Mouse (Mus musculus): ENCODE measurements around the gene Gpr37l1. TPM values are rescaled to one million over a fixed set of nuclear protein-coding genes. Genes with fewer than 3 reads are reported as not detected.

Gene Gpr37l1
- not detected in 2 replicates for polyA plus RNA-seq (2016; fragmentation: Nextera tagmentation; extraction: Ambion mirVana)

- no peaks in the 10 kb centered on the region for H3K36me3 ChIP-seq (replicated peaks)
- H3K4me3 ChIP-seq, result no peak within 1 kb of the TSS
- H3K4me1 ChIP-seq, result peaks cover 4% of the 10 kb centered on the region; the same call in 1 of the 2 replicates
- no peaks in the 10 kb centered on the region for H3K9me3 ChIP-seq
- no peak within 1 kb of the TSS for H3K27ac ChIP-seq (replicated peaks)
- WGBS, result 64% methylated on average over 11 of the region's 11 CpGs
- no peak for DNase-seq (ENCODE audit: low spot score)
- no peaks in the 10 kb centered on the region; the same call in 1 of the 2 replicates for H3K27me3 ChIP-seq (replicated peaks; ENCODE audit: low read depth, poor library complexity, severe bottlenecking)
Observed at GRCm38 (mm10) chr1:135167435-135167834, at the start of gene Gpr37l1. Gene Gpr37l1, minus strand, starts transcription at chr1:135167681.

GRCm38 (mm10) chr1:135213772-135214640 is 46.5 kb upstream of the Gpr37l1 start:
- 89% methylated on average over 9 of the region's 9 CpGs for WGBS
- no peaks in the 10 kb centered on the region for H3K27me3 ChIP-seq (replicated peaks; ENCODE audit: low read depth, poor library complexity, severe bottlenecking)
- H3K36me3 ChIP-seq (replicated peaks), result no peaks in the 10 kb centered on the region

GRCm38 (mm10) chr1:135210421-135210820 is 42.9 kb upstream of the Gpr37l1 start:
- Histone ChIP-seq H3K9me3 (no peaks in the 10 kb centered on the region), H3K27me3 (replicated peaks; ENCODE audit: low read depth, poor library complexity, severe bottlenecking) (no peaks in the 10 kb centered on the region), H3K36me3 (replicated peaks) (no peaks in the 10 kb centered on the region), H3K4me1 (peaks cover under 1% of the 10 kb centered on the region), H3K4me3 (no peak overlapping the region), H3K27ac (replicated peaks) (no peak overlapping the region)
- DNase-seq (ENCODE audit: low spot score), result no peak
- WGBS, result 65% methylated on average over 5 of the region's 5 CpGs

More at GRCm38 (mm10) chr1:135213772-135214640, 46.5 kb upstream of the Gpr37l1 start:
- no peak for DNase-seq (ENCODE audit: low spot score)
- H3K27ac ChIP-seq (replicated peaks), result no peak overlapping the region
- no peaks in the 10 kb centered on the region for H3K9me3 ChIP-seq
- H3K4me1 ChIP-seq, result peaks cover 10% of the 10 kb centered on the region
- H3K4me3 ChIP-seq, result no peak overlapping the region

GRCm38 (mm10) chr1:135208716-135209115 is 41.2 kb upstream of the Gpr37l1 start:
- H3K4me3 ChIP-seq, result no peak overlapping the region
- no peaks in the 10 kb centered on the region for H3K9me3 ChIP-seq
- H3K4me1 ChIP-seq, result peaks cover 16% of the 10 kb centered on the region
- no peaks in the 10 kb centered on the region for H3K27me3 ChIP-seq (replicated peaks; ENCODE audit: low read depth, poor library complexity, severe bottlenecking)
- 76% methylated on average over 9 of the region's 9 CpGs for WGBS
- H3K27ac ChIP-seq (replicated peaks), result no peak overlapping the region
- no peaks in the 10 kb centered on the region for H3K36me3 ChIP-seq (replicated peaks)
- no peak for DNase-seq (ENCODE audit: low spot score)

GRCm38 (mm10) chr1:135206586-135207339 is 39.3 kb upstream of the Gpr37l1 start:
- Histone ChIP-seq H3K9me3 (no peaks in the 10 kb centered on the region), H3K4me1 (peaks cover 16% of the 10 kb centered on the region), H3K27ac (replicated peaks) (no peak overlapping the region), H3K27me3 (replicated peaks; ENCODE audit: low read depth, poor library complexity, severe bottlenecking) (no peaks in the 10 kb centered on the region), H3K36me3 (replicated peaks) (no peaks in the 10 kb centered on the region), H3K4me3 (no peak overlapping the region)
- DNase-seq (ENCODE audit: low spot score), result no peak
- 92% methylated on average over 14 of the region's 14 CpGs for WGBS

- Histone ChIP-seq H3K9me3 (no peaks in the 10 kb centered on the region), H3K36me3 (replicated peaks) (no peaks in the 10 kb centered on the region), H3K4me1 (peaks cover 16% of the 10 kb centered on the region), H3K27ac (replicated peaks) (peak overlapping the region; percentile 8; the same call in 1 of the 2 replicates), H3K4me3 (no peak overlapping the region), H3K27me3 (replicated peaks; ENCODE audit: low read depth, poor library complexity, severe bottlenecking) (no peaks in the 10 kb centered on the region)
- WGBS, result 54% methylated on average over 4 of the region's 4 CpGs
- DNase-seq (ENCODE audit: low spot score), result no peak
Observed at GRCm38 (mm10) chr1:135205257-135205656, 37.8 kb upstream of the Gpr37l1 start.

- Histone ChIP-seq H3K36me3 (replicated peaks) (no peaks in the 10 kb centered on the region), H3K9me3 (no peaks in the 10 kb centered on the region), H3K27ac (replicated peaks) (0 out of 2 replicates have a peak overlapping the region, but pooled peaks have one; percentile 25), H3K27me3 (replicated peaks; ENCODE audit: low read depth, poor library complexity, severe bottlenecking) (no peaks in the 10 kb centered on the region), H3K4me3 (no peak overlapping the region), H3K4me1 (peaks cover 20% of the 10 kb centered on the region)
- no peak for DNase-seq (ENCODE audit: low spot score)
- 35% methylated on average over 12 of the region's 12 CpGs for WGBS
Observed at GRCm38 (mm10) chr1:135204196-135205126, 37.0 kb upstream of the Gpr37l1 start.

GRCm38 (mm10) chr1:135200400-135200799 is 32.9 kb upstream of the Gpr37l1 start:
- H3K4me3 ChIP-seq, result no peak overlapping the region
- 85% methylated on average over 4 of the region's 4 CpGs for WGBS
- no peaks in the 10 kb centered on the region for H3K9me3 ChIP-seq
- peaks cover 37% of the 10 kb centered on the region for H3K4me1 ChIP-seq
- H3K36me3 ChIP-seq (replicated peaks), result no peaks in the 10 kb centered on the region
- H3K27ac ChIP-seq (replicated peaks), result no peak overlapping the region
- DNase-seq (ENCODE audit: low spot score), result no peak
- H3K27me3 ChIP-seq (replicated peaks; ENCODE audit: low read depth, poor library complexity, severe bottlenecking), result no peaks in the 10 kb centered on the region

- H3K27ac ChIP-seq (replicated peaks), result peak overlapping the region; percentile 85
- peak overlapping the region; percentile 48 for H3K4me3 ChIP-seq
- H3K9me3 ChIP-seq, result no peaks in the 10 kb centered on the region
Observed at GRCm38 (mm10) chr1:135199014-135199819, 31.7 kb upstream of the Gpr37l1 start.

GRCm38 (mm10) chr1:135198412-135198811 is 30.9 kb upstream of the Gpr37l1 start:
- no peak for DNase-seq (ENCODE audit: low spot score)
- Histone ChIP-seq H3K4me1 (peaks cover 22% of the 10 kb centered on the region), H3K4me3 (no peak overlapping the region), H3K27me3 (replicated peaks; ENCODE audit: low read depth, poor library complexity, severe bottlenecking) (no peaks in the 10 kb centered on the region), H3K9me3 (no peaks in the 10 kb centered on the region), H3K36me3 (replicated peaks) (no peaks in the 10 kb centered on the region), H3K27ac (replicated peaks) (peak overlapping the region; percentile 85)
- WGBS, result 22% methylated on average over 5 of the region's 5 CpGs

More at GRCm38 (mm10) chr1:135199014-135199819, 31.7 kb upstream of the Gpr37l1 start:
- Histone ChIP-seq H3K27me3 (replicated peaks; ENCODE audit: low read depth, poor library complexity, severe bottlenecking) (no peaks in the 10 kb centered on the region), H3K36me3 (replicated peaks) (no peaks in the 10 kb centered on the region), H3K4me1 (peaks cover 25% of the 10 kb centered on the region)
- 2% methylated on average over 21 of the region's 21 CpGs for WGBS
- peak; percentile 70 for DNase-seq (ENCODE audit: low spot score)

- peak overlapping the region; percentile 51; the same call in 1 of the 2 replicates for H3K27ac ChIP-seq (replicated peaks)
- 88% methylated on average over 6 of the region's 6 CpGs for WGBS
- no peak for DNase-seq (ENCODE audit: low spot score)
Observed at GRCm38 (mm10) chr1:135195907-135196440, 28.5 kb upstream of the Gpr37l1 start.

More at GRCm38 (mm10) chr1:135195907-135196440, 28.5 kb upstream of the Gpr37l1 start:
- Histone ChIP-seq H3K4me1 (peaks cover 22% of the 10 kb centered on the region), H3K36me3 (replicated peaks) (no peaks in the 10 kb centered on the region), H3K9me3 (no peaks in the 10 kb centered on the region), H3K4me3 (no peak overlapping the region), H3K27me3 (replicated peaks; ENCODE audit: low read depth, poor library complexity, severe bottlenecking) (no peaks in the 10 kb centered on the region)

Data from embryonic facial prominence, embryonic 10.5 days (tissue).